Mouse (Mus musculus) thymus, postnatal 36 days (tissue): ENCODE data around the gene Plxnd1.

Experiments
- DNase-seq, 2 experiments: peaks; one replicate each; pipeline ENCODE4 v3.0.0; 2022; ENCODE audit warnings: mixed read lengths in 2 of 2

The Plxnd1 gene

DNA sequence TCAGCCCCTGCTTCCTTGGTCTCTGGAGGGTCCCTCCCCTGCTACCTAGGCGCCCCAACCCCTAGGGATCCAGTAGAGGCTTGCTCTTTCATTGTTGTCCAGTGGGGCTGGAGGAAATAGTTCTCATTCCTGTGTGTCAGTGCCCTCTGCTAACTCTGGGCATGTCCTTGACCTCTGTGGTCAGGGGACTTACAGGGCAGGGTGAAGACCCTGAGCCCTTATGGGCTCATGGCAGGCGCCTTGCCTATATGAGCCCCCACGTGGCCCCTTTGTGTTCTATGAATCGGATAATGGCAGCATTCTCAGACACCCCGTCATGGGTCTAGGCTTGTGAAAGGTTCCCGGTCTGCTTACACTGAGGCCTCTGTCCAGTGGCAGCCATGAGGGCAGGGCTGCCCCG lies 4.0 kb upstream of the Plxnd1 start:
- DNase-seq = peak in 1 of 2 experiments; percentile 9

DNA sequence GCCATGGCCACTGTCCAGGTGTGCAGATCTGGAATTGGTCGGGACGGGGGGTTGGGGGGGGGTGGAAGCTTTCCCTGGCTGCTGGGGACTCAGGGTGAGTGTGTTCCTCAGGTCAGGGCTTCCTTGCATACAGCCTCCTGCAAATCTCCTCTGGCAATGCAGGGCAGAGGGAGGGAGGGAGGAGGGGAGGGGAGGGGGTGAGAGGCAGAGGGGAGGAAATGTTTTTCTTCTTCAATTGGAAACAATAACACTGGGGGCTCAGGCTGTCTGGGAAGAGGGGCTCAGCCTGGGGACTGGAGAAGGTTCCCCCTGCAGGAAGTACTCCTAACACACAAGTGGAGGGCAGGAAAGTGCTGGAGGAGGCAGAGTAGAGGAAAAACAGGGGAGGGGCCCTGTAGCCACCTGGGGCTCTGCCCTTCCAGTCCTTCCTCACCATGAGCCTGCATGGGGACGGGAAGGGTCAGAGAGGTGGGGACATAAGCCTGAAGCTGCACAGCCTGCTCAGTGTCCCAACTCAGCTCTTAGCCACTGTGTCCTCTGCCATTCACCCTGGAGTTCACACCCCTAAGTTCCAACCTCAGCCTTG lies 3.0 kb upstream of the Plxnd1 start:
- DNase-seq = peak in 1 of 2 experiments; percentile 16

GRCm38 (mm10) chr6:115996171-115996851 lies 1.5 kb upstream of the Plxnd1 start:
- peak; percentile 70 to 82 for DNase-seq

GRCm38 (mm10) chr6:115995531-115995941 lies 731 bp upstream of the Plxnd1 start:
- peak; percentile 43 to 59 for DNase-seq

- peak in 1 of 2 experiments; percentile 50 for DNase-seq
These were observed 494 bp downstream of the Plxnd1 start for GRCm38 (mm10) chr6:115994146-115994876.

DNA sequence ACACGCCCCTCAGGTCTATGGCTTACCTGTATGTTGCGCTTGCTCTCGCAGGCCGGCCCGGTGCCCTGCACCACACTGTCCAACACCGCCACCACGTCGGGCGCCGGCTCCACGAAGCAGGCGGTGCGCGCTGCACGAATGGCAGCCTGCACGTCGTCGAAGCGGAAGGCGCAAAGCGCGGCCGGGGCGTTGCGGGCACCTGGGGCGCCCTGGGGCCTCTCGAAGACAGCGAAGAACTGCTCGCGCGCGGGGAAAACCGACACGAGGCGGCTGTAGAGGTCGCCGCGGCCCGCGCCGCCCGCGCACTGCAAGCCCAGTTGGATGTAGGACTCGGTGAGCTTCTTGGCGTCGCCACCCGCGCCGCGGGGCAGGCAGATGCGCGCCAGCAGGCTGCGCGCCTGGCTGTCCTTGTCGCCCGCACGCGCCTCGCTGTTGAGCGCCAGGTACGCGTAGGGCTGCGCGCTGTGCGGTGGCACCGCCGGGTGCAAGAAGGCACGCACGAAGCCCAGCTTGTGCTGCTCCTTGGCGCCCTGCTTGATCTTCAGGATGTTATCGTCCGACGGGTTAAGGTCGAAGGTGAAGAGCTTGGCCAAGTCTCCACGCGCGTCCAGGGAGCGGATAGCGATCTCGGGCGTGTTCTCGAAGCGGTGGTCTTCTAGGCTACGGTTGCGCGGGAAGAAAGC lies 1.2 kb downstream of the Plxnd1 start:
- peak; percentile 58 to 65 for DNase-seq

GRCm38 (mm10) chr6:115992981-115993380 lies 1.8 kb downstream of the Plxnd1 start:
- peak in 1 of 2 experiments; percentile 53 for DNase-seq

DNA sequence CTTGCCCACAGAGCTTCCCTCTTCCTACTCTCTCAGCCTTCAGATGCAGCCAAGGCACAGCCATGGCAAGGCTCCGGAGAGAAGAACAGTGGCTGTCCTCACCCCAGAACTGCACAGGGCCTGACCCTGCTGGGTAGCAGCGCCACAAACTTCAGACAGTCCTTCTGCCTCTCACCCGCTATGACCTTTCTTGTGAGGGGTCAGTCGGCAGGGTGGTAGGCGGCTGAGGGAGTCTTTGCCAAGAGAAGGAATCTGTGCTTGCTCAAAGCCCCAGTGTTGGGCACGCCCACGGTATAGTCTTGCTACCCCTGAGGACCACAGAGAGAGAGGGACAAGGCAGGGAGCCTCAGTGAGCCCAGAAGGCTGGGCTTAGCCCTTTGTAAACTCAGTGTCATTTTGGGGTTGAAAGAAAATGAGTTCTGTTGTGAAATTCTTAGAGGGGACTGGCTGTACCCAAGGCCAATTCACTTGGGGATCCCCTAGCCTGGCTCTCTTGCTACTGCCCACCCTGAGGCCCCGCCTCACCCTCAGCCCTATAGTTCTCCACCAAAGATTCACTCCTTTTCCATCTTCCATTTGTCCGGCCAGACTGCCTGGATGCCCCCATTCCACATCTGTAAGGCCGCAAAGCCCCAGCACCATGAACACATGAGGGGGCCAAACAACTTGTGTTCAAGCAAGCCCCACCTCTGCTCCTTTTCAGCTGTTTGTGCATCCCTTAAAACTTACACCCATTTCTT lies 2.8 kb downstream of the Plxnd1 start:
- peak in 1 of 2 experiments; percentile 48 for DNase-seq

- DNase-seq = peak in 1 of 2 experiments; percentile 38
These were observed 3.5 kb downstream of the Plxnd1 start for GRCm38 (mm10) chr6:115991108-115991880.

- DNase-seq = peak in 1 of 2 experiments; percentile 41
These were observed 4.3 kb downstream of the Plxnd1 start for GRCm38 (mm10) chr6:115990479-115990878.

GRCm38 (mm10) chr6:115990056-115990455 lies 4.7 kb downstream of the Plxnd1 start:
- DNase-seq = no peak

DNA sequence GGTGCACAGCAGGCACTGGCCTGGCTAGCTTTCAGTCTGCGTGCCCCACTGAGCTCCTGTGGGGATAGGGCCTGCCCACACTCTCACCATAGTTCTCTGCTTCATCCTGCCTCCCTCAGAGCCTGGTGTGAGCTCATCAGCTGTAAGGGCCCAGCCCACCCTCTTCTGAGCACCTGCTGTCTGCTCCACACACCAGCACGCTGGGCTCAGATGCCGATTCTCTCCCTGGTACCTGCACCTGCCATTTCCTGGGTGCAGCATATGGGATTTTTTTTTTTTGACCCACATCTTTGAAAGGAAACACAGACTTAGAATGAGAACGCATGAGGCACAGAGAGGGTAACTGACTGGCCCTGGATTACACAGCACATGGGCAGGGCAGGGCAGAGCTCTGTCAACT lies 5.2 kb downstream of the Plxnd1 start:
- DNase-seq = peak; percentile 81 to 93

DNA sequence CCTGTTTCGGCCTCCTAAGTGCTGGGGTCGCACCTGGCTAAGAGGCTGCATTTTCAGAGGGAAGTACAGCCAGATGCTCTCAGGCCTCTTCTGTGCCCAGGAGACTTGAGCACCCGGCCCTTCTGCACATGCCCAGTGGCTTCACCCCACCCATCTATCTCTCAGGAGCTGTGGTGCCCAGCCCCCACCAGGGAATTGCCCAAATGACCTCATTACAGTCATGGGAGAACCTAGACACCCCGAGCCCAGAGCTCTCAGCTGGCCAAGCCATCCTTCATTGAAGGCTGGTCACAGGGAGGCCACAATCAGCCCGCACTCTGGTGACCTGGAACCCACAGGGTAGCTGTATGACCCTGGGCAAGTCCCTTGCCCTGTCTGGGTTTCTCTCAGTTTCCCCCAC lies 5.8 kb downstream of the Plxnd1 start:
- DNase-seq = peak; percentile 41 to 62

- DNase-seq = no peak
These were observed 7.6 kb downstream of the Plxnd1 start for GRCm38 (mm10) chr6:115987096-115987747.

DNA sequence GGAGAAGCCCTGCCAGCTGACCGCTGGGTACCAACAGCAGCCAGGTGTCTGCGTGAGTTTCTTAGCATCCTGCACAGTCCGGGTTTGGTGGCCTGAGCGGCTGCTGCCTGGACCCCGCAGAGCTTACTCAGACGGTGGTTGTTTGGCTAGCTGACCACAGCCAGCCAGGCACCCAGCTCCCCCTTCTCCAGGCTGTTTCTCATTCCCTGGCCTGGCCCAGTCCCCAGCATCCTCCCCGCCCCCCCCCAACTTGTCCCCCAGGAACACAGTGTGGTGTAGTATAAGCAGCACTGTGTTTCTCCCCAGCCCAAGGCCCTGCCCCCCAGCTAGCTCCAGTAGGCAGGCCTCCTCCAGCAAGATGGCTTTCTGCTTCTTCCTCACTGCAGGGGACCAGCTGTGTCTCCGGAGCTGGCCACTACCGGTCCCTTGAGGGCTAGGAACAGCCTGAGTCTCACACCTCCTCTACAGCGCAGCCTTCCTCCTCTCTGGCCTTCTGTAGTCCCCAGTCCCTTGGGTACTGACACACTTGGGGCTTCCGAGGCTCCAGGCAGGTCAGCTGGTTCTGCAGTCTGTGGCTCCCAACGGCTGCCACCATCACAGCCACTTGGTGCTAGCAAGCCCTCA lies 8.2 kb downstream of the Plxnd1 start:
- no peak for DNase-seq

DNA sequence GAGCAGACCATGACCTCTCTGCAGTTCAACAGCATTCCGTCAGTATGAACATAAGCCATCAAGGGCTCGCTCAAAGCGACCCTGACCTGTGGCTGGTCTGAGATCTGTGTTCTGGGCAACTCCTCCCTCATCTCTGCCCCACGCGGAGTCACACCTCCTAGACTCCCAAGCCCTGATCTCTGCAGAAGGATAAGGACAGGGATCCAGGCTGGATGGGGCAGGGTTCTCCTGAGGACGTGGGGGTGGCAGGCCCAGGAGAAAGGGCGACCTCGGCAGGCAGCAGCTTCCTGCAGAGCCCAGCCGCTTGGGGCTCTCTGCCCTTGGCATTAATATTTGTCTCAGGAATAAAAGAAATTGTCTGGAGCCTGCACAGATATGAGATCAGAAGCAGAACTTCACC lies 9.2 kb downstream of the Plxnd1 start:
- no peak for DNase-seq

GRCm38 (mm10) chr6:115984580-115984979 lies 10.2 kb downstream of the Plxnd1 start:
- DNase-seq = no peak

DNA sequence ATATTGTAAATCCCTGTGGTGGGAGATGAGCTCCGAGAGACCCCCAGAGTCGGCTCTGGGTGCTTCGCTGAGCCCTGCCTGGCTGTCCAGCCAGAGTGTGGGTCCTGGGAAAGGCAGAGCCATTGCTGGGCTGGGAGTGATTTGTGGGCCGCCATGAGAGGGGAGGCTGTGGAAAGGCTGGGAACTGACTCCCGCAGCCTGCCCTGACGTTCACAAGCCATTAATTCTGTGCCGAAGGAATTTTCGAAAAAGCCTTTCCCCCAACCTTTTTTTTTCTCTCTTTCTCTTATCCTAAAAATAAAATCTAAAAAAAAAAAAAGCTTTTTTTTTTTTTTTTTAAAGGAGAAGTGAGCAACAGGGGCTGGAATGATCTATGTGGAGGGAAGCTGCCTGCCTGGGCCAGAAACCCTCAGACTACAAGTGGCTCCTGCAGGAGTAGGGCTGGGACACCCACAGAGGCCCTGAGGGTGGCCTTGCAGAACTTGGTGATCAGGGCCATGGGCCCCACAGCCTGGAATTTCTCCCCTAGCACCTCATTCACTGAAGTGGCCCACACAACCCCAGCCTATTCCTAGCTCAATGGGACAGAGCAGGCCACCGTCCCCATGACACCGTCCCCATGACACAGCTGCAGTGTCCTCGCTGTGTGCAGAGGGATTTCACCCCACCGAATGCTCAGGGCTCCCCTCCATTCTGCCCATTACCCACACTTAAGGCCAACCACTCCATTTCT lies 11.3 kb downstream of the Plxnd1 start:
- no peak for DNase-seq

- DNase-seq = no peak
These were observed 11.9 kb downstream of the Plxnd1 start for GRCm38 (mm10) chr6:115982889-115983288.

GRCm38 (mm10) chr6:115978596-115978995 lies 16.2 kb downstream of the Plxnd1 start:
- DNase-seq = no peak
